Mouse (Mus musculus): Measurements from ENCODE around the gene Prss56. TPM values are rescaled to one million over a fixed set of nuclear protein-coding genes. Genes with fewer than 3 reads are reported as not detected.

Prss56 gene
- 0.16 TPM in 1 of 2 replicates, not detected in the other for polyA plus RNA-seq (2015; fragmentation: Nextera tagmentation; extraction: Ambion mirVana)

DNA sequence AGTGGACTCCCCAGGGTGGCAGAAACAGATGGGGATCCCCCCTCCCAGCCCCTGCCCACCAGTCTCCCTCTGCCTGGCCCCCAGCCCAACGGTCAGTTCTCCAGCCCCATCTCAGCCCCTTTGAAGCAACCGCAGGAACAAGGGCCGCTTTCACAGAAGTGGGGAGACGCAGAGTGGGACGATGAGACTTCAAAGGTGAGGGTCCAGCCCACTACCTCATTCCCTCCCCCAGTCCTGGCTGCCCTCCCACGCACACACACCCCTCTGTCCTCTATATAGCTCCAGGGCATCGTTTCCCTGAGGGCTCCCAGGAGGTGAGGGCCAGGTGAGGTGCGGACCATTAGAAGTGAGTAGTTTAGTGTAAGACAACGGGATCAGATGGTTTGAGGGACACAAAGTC, at the start of gene Prss56:
Gene Prss56 (plus strand): TSS at position 301 of the 400 bp plus-strand sequence.

DNA sequence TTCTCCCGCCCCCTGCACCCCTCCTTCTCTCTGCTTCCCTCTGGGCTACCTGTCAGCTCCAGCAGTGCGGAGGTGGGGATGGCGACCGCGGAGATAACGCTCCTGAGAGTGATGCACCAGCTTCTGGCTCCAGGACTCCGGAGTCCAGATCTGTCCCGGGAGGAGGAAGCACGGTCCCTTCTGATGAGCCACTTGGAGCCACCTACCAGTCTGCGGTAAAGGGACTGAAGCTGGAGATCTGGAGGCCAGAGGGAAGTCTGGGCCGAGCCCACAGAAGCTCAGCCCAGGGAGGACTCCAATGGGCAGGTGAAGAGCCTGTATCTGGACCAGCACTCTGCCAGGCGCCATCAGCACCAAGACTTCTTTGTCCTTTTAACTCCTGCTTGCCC, 26.9 kb upstream of the Prss56 start, which contains the start of gene Ecel1:
Gene Ecel1 (minus strand): TSS at position 323 of the 389 bp plus-strand sequence.

GRCm38 (mm10) chr1:87190429-87190828, 7.3 kb downstream of the Prss56 start, which contains the start of gene Chrnd:
TSS of gene Chrnd (plus strand) at chr1:87190607.

GRCm38 (mm10) chr1:87204465-87204864, 21.4 kb downstream of the Prss56 start, which contains the start of gene Chrng:
TSS of gene Chrng (plus strand) at chr1:87204657.

GRCm38 (mm10) chr1:87213735-87214704, 30.9 kb downstream of the Prss56 start, which contains the start of gene Eif4e2:
TSS of gene Eif4e2 (plus strand) at chr1:87213914.

Other genes with a start within 250 kb of the Prss56 start
- gene Alppl2, start 93.4 kb upstream of the Prss56 start, polyA plus RNA-seq (2015; fragmentation: Nextera tagmentation; extraction: Ambion mirVana), result 0.07 and 0.68 TPM in 2 replicates
- not detected in 2 replicates for gene Alpi, start 81.7 kb upstream of the Prss56 start, polyA plus RNA-seq (2015; fragmentation: Nextera tagmentation; extraction: Ambion mirVana)
- gene Akp3, start 58.3 kb upstream of the Prss56 start, polyA plus RNA-seq (2015; fragmentation: Nextera tagmentation; extraction: Ambion mirVana), result not detected in 2 replicates
- gene Ecel1, start 26.8 kb upstream of the Prss56 start, polyA plus RNA-seq (2015; fragmentation: Nextera tagmentation; extraction: Ambion mirVana), result 1.1 and 1.6 TPM in 2 replicates
- not detected in 2 replicates for gene Chrnd, start 7.3 kb downstream of the Prss56 start, polyA plus RNA-seq (2015; fragmentation: Nextera tagmentation; extraction: Ambion mirVana)
- not detected in 2 replicates for gene Chrng, start 21.3 kb downstream of the Prss56 start, polyA plus RNA-seq (2015; fragmentation: Nextera tagmentation; extraction: Ambion mirVana)
- gene Eif4e2, start 30.6 kb downstream of the Prss56 start, polyA plus RNA-seq (2015; fragmentation: Nextera tagmentation; extraction: Ambion mirVana), result 134 and 140 TPM in 2 replicates
- gene Efhd1, start 81.0 kb downstream of the Prss56 start, polyA plus RNA-seq (2015; fragmentation: Nextera tagmentation; extraction: Ambion mirVana), result 0.28 and 0.54 TPM in 2 replicates
- 22.1 and 22.4 TPM in 2 replicates for gene Gigyf2, start 143.7 kb downstream of the Prss56 start, polyA plus RNA-seq (2015; fragmentation: Nextera tagmentation; extraction: Ambion mirVana)
- 0.15 and 0.17 TPM in 2 replicates for gene Kcnj13, start 211.4 kb downstream of the Prss56 start, polyA plus RNA-seq (2015; fragmentation: Nextera tagmentation; extraction: Ambion mirVana)